Mouse (Mus musculus) frontal cortex, adult (tissue): ENCODE results near the gene Fam47e.

Source experiments
- ATAC-seq: cut with Nextera tagmentation; 2 replicates; pipeline ENCODE4 v1.9.2; 2017; ENCODE audit warnings: mild to moderate bottlenecking, moderate library complexity, mixed read lengths; ENCODE audit not compliant: low TSS enrichment

Gene Fam47e

DNA sequence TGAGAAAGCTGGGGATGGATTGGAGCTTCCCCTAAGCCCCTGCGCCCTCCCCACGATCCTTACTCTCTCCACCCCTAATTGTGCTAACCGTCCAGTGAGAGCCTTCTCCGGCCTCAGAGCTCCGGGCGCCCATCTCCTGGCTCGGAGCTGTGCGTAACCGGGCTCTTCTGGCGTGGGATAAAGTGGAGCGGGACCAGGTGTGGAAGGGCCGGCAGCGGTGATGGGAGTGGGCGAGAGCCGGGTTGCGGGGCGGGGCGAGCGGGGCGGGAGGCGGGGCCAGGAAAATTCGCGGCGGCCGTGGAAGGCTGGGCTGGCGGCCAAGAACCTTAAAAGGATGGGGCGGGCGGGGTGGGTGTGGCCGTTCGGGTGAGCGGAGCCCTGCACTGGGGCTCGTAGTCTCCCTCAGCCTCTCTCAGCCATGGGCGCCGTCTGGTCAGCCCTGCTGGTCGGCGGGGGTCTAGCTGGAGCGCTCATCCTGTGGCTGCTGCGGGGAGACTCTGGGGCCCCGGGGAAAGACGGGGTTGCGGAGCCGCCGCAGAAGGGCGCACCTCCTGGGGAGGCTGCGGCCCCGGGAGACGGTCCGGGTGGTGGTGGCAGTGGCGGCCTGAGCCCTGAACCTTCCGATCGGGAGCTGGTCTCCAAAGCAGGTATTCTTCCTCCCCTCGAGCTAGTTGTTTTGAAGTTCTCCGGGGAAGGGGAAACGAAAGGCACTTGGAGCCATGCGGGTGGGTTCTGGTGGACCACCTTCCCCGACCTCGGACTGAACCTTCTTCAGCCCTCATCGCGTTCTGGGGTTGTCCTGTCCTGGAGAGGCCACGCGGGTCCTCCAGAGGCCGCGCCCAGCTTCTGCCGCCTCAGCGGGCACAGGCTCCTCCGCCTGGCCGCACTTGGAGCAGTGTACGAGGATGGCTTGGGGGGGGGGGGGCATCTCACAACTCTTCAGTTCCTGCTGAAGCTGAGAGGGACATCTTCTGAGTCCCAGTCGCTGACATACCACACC lies 48.1 kb downstream of the Fam47e start, which contains the start of gene Stbd1:
TSS of gene Stbd1 (plus strand) at position 351 of the 1,000 bp plus-strand sequence.
- peak; percentile 51 for ATAC-seq

DNA sequence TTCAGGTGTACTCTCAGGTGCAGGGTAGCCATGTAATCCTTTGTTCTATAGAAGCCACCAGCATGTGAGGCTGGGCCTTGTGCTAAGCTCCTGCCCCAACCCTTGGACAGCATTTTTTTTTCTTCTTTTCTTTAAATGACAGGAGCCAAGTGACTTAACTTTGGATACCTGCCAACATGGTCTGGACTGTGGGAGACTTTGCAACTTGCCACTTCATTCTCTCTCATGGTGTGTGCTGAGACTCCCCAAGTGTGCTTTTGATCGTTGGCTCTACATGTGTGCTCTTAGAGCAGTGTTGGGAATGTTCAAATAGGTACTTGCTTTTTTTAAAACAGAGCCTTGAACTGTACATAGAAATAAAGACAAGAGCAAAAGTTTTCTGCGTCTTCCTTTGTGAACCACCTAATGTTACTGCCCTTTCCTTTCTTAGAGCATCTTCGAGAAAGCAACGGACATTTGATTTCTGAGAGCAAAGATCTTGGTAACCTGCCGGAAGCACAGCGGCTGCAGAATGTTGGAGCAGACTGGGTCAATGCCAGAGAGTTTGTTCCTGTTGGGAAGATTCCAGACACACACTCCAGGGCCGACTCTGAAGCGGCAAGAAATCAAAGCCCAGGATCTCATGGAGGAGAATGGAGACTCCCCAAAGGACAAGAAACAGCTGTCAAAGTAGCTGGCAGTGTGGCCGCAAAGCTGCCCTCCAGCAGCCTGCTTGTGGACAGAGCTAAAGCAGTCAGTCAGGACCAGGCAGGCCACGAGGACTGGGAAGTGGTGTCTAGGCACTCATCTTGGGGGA lies 49.8 kb downstream of the Fam47e start:
- ATAC-seq: no peak

DNA sequence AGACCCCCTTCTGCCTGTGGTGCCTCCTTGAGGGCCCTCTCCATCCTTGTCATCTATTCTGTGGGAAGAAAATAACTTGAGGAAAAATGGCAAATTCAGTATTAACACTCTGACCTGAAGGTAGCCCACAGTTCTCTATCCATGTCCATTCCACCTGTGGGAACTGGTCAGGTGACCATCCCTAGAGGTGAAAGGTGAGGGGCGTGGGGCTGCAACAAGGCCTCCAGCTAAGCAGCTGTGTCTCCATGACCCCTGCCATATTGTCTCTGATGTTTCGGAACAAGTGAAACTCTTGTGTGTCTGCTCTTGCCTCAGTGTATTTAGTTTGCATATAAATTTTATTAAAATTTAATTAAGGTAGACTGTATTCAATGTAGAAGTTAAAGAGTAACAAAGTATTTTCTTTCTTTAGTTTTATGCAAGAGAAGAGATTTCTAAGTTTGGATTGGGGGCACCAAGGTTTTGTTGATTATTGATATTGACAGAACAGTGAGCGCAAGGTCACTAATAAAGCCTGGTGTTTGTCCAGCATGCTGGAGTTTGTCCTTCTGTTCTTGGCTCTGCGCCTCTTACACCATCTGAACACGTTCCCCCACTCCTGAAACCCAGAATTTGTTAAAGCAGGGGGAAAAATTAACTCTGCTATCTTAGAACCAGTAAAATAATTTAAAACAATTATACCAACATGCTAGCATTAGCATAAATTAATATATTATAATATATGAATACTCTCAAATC lies 52.8 kb downstream of the Fam47e start:
- ATAC-seq: no peak

DNA sequence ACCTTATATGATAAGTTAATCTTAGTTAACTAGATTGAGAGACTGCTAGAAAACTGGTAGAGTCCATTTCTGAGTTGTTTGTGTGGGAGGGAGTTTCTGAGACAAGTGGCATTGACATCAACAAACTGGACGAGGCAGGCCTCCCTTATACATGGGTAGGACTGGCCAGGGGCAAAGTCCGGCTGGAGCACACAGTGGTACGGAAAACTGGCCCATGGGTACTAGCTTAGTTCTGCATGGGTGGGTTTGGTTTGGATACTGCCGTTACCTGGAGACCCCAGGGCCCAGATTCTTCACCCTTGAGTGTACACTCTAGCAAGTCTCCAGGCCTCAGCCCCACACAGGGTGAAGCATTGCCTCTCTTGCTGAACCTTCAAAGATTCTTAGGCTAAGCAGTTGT lies 57.9 kb downstream of the Fam47e start:
- no peak for ATAC-seq

DNA sequence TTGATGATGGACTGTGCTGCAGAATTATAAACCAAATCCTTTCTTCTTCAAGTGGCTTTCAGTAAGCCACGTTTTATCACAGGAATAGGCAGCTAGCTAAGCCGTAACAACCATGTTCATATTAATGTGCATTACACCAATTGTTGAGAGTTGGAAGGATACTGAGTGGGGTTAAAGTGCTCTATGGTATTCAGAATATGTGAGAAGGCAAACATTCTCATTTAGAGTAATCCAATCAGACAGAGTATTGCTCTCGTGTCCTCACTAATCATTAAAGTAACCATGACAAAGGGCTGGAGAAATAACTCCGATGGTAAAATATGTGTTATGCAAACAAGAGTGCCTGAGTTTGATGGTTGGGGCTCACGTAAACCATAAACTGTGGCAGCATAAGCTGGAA lies 67.0 kb downstream of the Fam47e start:
- no peak for ATAC-seq

DNA sequence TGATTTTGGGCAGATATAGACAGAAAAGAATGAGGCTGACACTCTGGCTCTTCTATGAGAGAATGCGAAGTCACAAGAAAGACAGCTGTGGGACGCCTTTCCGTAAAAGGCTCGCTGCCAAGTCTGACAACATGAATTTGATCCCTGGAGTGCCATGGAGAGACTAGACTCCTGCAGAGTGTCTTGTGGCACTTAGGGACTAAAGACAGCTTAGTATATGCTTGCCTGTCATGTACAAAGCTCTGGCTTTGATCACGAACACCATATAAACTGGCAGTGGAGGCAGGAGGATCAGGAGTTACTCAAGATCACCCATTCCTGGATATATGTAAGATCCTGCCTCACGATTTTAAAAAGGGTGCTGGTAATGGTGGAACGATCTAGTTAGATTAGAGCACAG lies 73.0 kb downstream of the Fam47e start:
- ATAC-seq: no peak

DNA sequence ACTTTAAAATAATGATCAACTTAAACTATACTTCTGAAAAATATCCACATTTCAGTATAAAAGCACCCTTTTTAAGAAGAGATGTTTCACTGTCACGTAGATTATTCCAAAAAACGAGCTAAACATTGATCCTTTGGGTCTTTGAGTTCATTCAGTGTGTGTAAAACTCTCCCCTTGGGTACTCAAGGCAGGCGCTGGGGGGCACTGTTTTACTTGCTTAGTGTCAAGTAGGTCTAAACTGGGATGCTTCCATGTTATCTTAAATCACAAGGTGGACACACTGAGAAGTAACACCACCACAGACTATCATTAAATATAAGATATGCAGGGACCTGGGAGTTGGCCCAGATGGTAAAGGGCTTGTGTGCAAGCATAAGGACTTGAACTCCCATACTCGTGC lies 78.7 kb downstream of the Fam47e start:
- ATAC-seq: no peak

DNA sequence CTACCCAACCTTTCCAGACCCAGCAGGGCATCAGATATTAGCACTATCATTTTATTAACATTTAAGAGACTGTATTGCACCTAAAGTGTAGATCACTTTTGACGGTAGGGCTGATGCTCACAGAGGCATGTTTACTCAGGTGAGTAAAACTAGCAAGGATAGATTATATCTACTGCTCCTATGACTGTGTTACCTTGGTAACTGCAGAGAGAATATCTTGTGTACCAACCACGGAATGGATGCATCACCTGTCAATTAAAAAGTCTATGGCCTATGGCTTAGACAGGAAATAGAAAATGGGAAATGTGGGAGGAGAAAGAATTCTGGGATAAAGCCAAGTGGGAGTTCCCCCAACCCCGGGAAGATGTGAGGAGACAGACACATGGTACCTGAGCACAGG lies 80.0 kb downstream of the Fam47e start:
- ATAC-seq: no peak

DNA sequence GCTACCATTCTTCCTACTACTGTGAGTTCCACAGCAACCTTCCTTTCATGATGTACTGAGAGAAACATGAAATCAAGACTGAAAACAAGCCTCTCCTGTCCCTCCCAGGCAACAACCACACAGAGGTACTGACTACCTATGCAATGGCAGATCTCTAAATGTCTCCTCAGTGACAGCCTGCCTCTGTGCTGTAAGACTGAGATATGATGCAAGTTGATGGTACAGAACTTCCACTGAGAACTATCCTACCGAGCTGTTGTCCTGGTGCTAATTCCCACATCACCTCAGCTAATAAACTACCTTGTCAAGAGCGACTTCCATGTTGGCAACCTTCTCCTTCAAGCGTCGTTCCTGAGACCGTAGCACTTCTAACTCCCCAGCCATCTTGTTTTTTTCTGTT lies 81.0 kb downstream of the Fam47e start:
- ATAC-seq: no peak

DNA sequence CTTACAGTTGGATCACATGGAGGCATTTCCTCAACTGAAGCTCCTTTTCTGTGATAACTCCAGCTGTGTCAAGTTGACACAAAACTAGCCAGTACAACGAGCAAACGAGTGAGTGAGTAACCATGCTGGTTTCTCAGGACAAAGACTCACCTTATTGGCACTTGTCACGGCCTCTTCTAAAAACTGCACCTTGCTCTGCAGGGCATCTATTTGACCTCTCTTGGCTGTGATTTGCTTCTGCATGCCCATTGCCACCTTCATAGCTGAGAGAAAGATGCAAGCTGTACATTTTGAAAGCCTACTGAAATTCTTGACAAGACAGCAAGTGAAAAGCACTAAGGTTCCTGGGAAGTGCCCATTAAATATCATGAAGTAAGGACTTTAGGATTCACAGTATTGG lies 86.0 kb downstream of the Fam47e start:
- ATAC-seq: no peak
